Mouse (Mus musculus) lung, adult 2 months (tissue): Measurements from ENCODE around the gene Chkb.

Experiments used
- CTCF ChIP-seq: fragments of 200-500 bp; IDR thresholded peaks from 2 replicates; pipeline ENCODE4 v1.5.1; 2011; ENCODE audit warnings: mild to moderate bottlenecking, low read length, control low read depth; ENCODE audit not compliant: insufficient read depth
- POLR2A ChIP-seq: fragments of 200-500 bp; IDR thresholded peaks from 2 replicates; pipeline ENCODE4 v1.6.1; 2011; ENCODE audit warnings: low read depth, mild to moderate bottlenecking, control low read depth, low read length, borderline replicate concordance; ENCODE audit errors: extremely low read depth

DNA sequence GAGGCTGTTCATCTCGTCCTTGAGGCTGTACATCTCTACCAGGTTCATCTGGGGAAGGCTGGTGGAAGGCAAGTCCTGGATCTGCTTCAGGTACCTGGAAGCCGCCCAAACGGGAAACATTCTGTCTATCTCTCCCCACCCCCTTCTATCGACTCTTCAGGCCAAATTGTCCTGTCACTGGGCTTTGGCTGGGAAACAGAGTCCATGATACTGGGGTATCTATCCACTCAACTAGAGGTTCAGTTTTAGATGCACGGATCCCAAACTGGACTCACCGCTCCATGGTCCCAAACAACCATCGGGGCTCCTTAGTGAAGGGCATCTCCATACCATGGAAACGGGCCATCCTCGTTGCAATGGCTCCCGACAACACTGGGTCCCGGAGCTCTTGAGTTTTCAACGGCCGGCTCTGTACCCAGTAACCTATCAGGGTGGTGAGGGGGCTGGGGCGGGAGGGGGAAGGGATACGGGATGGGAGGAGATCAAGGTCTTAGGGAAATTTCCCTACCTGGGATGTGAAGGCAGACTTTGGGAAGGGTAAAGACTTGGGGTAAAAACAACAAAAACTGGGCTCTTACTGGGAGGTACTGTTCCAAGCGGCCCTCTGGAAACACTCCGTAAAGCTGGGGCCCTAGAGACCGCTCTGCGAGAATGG lies 1.4 kb downstream of the Chkb start:
- no peak for TF ChIP-seq CTCF
- TF ChIP-seq POLR2A: no peak
